Mouse (Mus musculus) ES-Bruce4 (cell line): ENCODE data around the gene Dnpep.

ENCODE experiments used
- CTCF ChIP-seq: IDR thresholded peaks from one replicate; pipeline ENCODE4 v1.8.1; 2011; ENCODE audit warnings: low read depth, low read length
- POLR2A ChIP-seq: IDR thresholded peaks from one replicate; pipeline ENCODE4 v1.8.1; 2011; ENCODE audit warnings: low read length; ENCODE audit not compliant: insufficient read depth

DNA sequence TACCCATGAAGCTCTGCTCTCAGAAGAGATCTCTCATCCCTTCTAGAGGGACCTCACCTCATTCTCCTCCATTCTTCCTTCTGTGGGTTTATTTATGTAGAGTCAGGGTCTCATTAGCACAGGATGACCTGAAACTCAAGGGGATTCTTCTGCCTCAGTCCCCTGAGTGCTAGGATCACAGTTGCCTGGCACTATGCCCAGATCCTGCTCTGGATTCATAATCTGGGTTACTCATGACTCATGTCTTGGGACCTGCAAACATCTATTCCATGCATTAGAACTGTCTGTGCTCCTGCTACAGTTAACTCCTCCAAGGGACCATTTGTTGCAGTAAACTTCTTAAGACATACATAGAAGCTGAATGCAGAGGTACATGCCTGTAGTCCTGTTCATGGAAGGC lies 56.5 kb downstream of the Dnpep start:
- no peak for TF ChIP-seq CTCF
- no peak for TF ChIP-seq POLR2A
